Mouse (Mus musculus): ENCODE data around the gene Pnliprp2. TPM values are rescaled to one million over a fixed set of nuclear protein-coding genes. Genes with fewer than 3 reads are reported as not detected.
A peak's percentile ranks its signal among the peaks of the same experiment; 100 is the strongest.

Pnliprp2 gene
- polyA plus RNA-seq, 1 experiment from 2014 or later = 0.11 TPM

- H3K4me3 ChIP-seq (ENCODE audit: low read depth, low read length) = no peak overlapping the region
- 77% methylated on average over 5 of the region's 5 CpGs for WGBS
These were observed 16.9 kb downstream of the Pnliprp2 start for GRCm38 (mm10) chr19:58776461-58776860.

DNA sequence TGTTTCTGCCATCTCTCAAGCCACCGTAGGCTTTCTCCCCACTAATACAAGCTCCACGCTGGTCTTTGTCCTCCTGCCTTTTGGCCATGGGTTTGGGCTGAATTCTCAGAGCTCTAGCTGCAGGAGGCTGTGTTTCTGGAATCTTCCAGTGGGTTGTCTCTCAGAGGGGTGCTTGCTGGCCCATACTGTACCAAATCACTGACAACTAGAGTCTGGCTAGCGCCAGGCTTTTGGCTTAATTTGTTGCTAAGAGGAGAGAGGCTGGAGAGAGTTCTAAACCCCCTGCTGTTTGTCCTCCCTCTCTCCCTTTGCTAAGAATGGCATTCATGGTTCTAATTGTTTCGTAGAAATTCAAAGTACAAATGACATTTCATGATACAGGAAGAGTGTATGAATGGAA, 22.0 kb downstream of the Pnliprp2 start:
- no peak overlapping the region for H3K9ac ChIP-seq (ENCODE audit: low read depth, low read length)
- no peak for ATAC-seq (ENCODE audit: low FRiP score)
- no peaks in the 10 kb centered on the region for H3K36me3 ChIP-seq (ENCODE audit: control insufficient read depth, insufficient read depth, low read length)
- H3K27me3 ChIP-seq (ENCODE audit: control insufficient read depth, insufficient read depth, low read length) = no peaks in the 10 kb centered on the region
- no peak overlapping the region for H3K4me3 ChIP-seq (ENCODE audit: low read depth, low read length)
- no peaks in the 10 kb centered on the region; the same call in 1 of the 2 replicates for H3K4me1 ChIP-seq (replicated peaks; ENCODE audit: control insufficient read depth, insufficient read depth, low read length)
- 41% methylated on average over 4 of the region's 4 CpGs for WGBS
- H3K27ac ChIP-seq (ENCODE audit: low read depth, low read length) = no peak overlapping the region
- no peak overlapping the region for H3K4me2 ChIP-seq (replicated peaks; ENCODE audit: low read depth, low read length)
- no peaks in the 10 kb centered on the region for H3K9me3 ChIP-seq (ENCODE audit: control insufficient read depth, low read length)
- DNase-seq (ENCODE audit: low spot score) = no peak

More at GRCm38 (mm10) chr19:58776461-58776860, 16.9 kb downstream of the Pnliprp2 start:
- Histone ChIP-seq H3K36me3 (ENCODE audit: control insufficient read depth, insufficient read depth, low read length) (no peaks in the 10 kb centered on the region), H3K27me3 (ENCODE audit: control insufficient read depth, insufficient read depth, low read length) (no peaks in the 10 kb centered on the region), H3K9me3 (ENCODE audit: control insufficient read depth, low read length) (no peaks in the 10 kb centered on the region), H3K27ac (ENCODE audit: low read depth, low read length) (no peak overlapping the region), H3K4me1 (replicated peaks; ENCODE audit: control insufficient read depth, insufficient read depth, low read length) (no peaks in the 10 kb centered on the region; the same call in 1 of the 2 replicates), H3K4me2 (replicated peaks; ENCODE audit: low read depth, low read length) (no peak overlapping the region), H3K9ac (ENCODE audit: low read depth, low read length) (no peak overlapping the region)
- ATAC-seq (ENCODE audit: low FRiP score) (no peak), DNase-seq (ENCODE audit: low spot score) (no peak)

DNA sequence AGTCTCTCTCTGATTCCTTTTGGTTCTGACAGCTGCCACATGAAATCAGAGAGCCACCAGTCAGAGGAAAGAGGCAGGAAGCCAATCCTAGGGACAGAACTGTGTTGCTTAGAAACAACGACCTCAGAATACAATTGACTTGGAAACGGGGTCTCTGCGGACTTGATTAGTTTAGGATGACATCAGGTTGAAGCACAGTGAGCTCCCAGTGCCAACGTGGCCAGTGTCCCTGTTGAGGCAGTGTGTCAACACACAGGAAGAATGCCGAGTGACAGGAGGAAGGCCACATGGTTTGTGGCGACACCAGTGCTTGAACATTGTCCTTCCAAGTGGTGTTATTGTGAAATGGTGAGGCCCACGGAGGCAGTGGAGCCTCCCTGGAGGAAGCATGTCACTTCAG, 24.4 kb downstream of the Pnliprp2 start:
- ATAC-seq (ENCODE audit: low FRiP score) = 0 out of 2 replicates have a peak, but pooled peaks have one; percentile 45
- Histone ChIP-seq H3K9ac (ENCODE audit: low read depth, low read length) (no peak overlapping the region), H3K27me3 (ENCODE audit: control insufficient read depth, insufficient read depth, low read length) (no peaks in the 10 kb centered on the region), H3K4me3 (ENCODE audit: low read depth, low read length) (no peak overlapping the region), H3K4me2 (replicated peaks; ENCODE audit: low read depth, low read length) (no peak overlapping the region), H3K4me1 (replicated peaks; ENCODE audit: control insufficient read depth, insufficient read depth, low read length) (no peaks in the 10 kb centered on the region; the same call in 1 of the 2 replicates), H3K9me3 (ENCODE audit: control insufficient read depth, low read length) (no peaks in the 10 kb centered on the region), H3K27ac (ENCODE audit: low read depth, low read length) (no peak overlapping the region), H3K36me3 (ENCODE audit: control insufficient read depth, insufficient read depth, low read length) (no peaks in the 10 kb centered on the region)
- whole genome bisulfite sequencing = 38% methylated on average over 7 of the region's 7 CpGs
- DNase-seq (ENCODE audit: low spot score) = peak; percentile 33

GRCm38 (mm10) chr19:58789194-58789593, 29.7 kb downstream of the Pnliprp2 start:
- 85% methylated on average over 11 of the region's 11 CpGs for WGBS
- Histone ChIP-seq H3K36me3 (ENCODE audit: control insufficient read depth, insufficient read depth, low read length) (no peaks in the 10 kb centered on the region), H3K4me1 (replicated peaks; ENCODE audit: control insufficient read depth, insufficient read depth, low read length) (no peaks in the 10 kb centered on the region), H3K9me3 (ENCODE audit: control insufficient read depth, low read length) (no peaks in the 10 kb centered on the region), H3K27me3 (ENCODE audit: control insufficient read depth, insufficient read depth, low read length) (no peaks in the 10 kb centered on the region), H3K9ac (ENCODE audit: low read depth, low read length) (no peak overlapping the region), H3K4me3 (ENCODE audit: low read depth, low read length) (no peak overlapping the region), H3K4me2 (replicated peaks; ENCODE audit: low read depth, low read length) (no peak overlapping the region), H3K27ac (ENCODE audit: low read depth, low read length) (no peak overlapping the region)
- no peak for ATAC-seq (ENCODE audit: low FRiP score)
- no peak for DNase-seq (ENCODE audit: low spot score)

DNA sequence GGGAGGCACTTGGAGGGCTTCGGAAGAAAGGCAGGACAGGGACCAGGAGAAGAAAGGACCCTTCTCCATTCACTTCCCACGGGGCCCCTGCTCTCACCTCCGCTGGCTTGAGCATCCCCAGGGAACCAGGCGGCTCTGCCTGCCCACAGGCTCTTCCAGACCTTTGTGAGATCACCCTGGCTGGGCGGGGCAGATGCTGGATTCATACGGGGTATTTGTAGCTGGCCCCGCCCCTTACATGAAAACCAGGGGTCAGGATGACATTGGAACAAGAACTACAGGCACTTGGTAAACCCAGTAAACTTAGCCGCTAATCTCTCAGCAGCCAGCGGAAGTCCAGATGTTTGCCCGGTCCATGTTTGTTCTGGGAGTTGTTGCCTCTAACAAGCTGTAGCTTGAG, 34.8 kb downstream of the Pnliprp2 start, which contains the start of gene 1700019N19Rik:
Gene 1700019N19Rik, minus strand, starts transcription at position 178 of the 400 bp plus-strand sequence.
- DNase-seq (ENCODE audit: low spot score) = no peak
- H3K4me2 ChIP-seq (replicated peaks; ENCODE audit: low read depth, low read length) = no peak within 1 kb of the TSS
- no peak within 1 kb of the TSS for H3K27ac ChIP-seq (ENCODE audit: low read depth, low read length)
- H3K4me1 ChIP-seq (replicated peaks; ENCODE audit: control insufficient read depth, insufficient read depth, low read length) = no peaks in the 10 kb centered on the region
- 43% methylated on average over 10 of the region's 10 CpGs for WGBS
- H3K9me3 ChIP-seq (ENCODE audit: control insufficient read depth, low read length) = no peaks in the 10 kb centered on the region
- H3K9ac ChIP-seq (ENCODE audit: low read depth, low read length) = no peak within 1 kb of the TSS
- no peak for ATAC-seq (ENCODE audit: low FRiP score)
- H3K27me3 ChIP-seq (ENCODE audit: control insufficient read depth, insufficient read depth, low read length) = no peaks in the 10 kb centered on the region
- H3K36me3 ChIP-seq (ENCODE audit: control insufficient read depth, insufficient read depth, low read length) = no peaks in the 10 kb centered on the region
- no peak within 1 kb of the TSS for H3K4me3 ChIP-seq (ENCODE audit: low read depth, low read length)

GRCm38 (mm10) chr19:58795114-58795669, 35.7 kb downstream of the Pnliprp2 start:
- H3K4me1 ChIP-seq (replicated peaks; ENCODE audit: control insufficient read depth, insufficient read depth, low read length) = no peaks in the 10 kb centered on the region
- DNase-seq (ENCODE audit: low spot score) (no peak), ATAC-seq (ENCODE audit: low FRiP score) (no peak)
- no peaks in the 10 kb centered on the region for H3K36me3 ChIP-seq (ENCODE audit: control insufficient read depth, insufficient read depth, low read length)
- no peaks in the 10 kb centered on the region for H3K9me3 ChIP-seq (ENCODE audit: control insufficient read depth, low read length)
- no peak overlapping the region for H3K27ac ChIP-seq (ENCODE audit: low read depth, low read length)
- H3K9ac ChIP-seq (ENCODE audit: low read depth, low read length) = no peak overlapping the region
- WGBS = 82% methylated on average over 12 of the region's 12 CpGs
- H3K4me3 ChIP-seq (ENCODE audit: low read depth, low read length) = no peak overlapping the region
- H3K4me2 ChIP-seq (replicated peaks; ENCODE audit: low read depth, low read length) = no peak overlapping the region
- no peaks in the 10 kb centered on the region for H3K27me3 ChIP-seq (ENCODE audit: control insufficient read depth, insufficient read depth, low read length)

- WGBS = 89% methylated on average over 9 of the region's 9 CpGs
- H3K27ac ChIP-seq (ENCODE audit: low read depth, low read length) = no peak overlapping the region
- no peak overlapping the region for H3K4me3 ChIP-seq (ENCODE audit: low read depth, low read length)
- no peaks in the 10 kb centered on the region for H3K4me1 ChIP-seq (replicated peaks; ENCODE audit: control insufficient read depth, insufficient read depth, low read length)
- H3K36me3 ChIP-seq (ENCODE audit: control insufficient read depth, insufficient read depth, low read length) = no peaks in the 10 kb centered on the region
- DNase-seq (ENCODE audit: low spot score) (no peak), ATAC-seq (ENCODE audit: low FRiP score) (no peak)
- H3K9ac ChIP-seq (ENCODE audit: low read depth, low read length) = no peak overlapping the region
- H3K27me3 ChIP-seq (ENCODE audit: control insufficient read depth, insufficient read depth, low read length) = no peaks in the 10 kb centered on the region
- no peaks in the 10 kb centered on the region for H3K9me3 ChIP-seq (ENCODE audit: control insufficient read depth, low read length)
- H3K4me2 ChIP-seq (replicated peaks; ENCODE audit: low read depth, low read length) = no peak overlapping the region
These were observed 45.8 kb downstream of the Pnliprp2 start for GRCm38 (mm10) chr19:58805191-58805779.

DNA sequence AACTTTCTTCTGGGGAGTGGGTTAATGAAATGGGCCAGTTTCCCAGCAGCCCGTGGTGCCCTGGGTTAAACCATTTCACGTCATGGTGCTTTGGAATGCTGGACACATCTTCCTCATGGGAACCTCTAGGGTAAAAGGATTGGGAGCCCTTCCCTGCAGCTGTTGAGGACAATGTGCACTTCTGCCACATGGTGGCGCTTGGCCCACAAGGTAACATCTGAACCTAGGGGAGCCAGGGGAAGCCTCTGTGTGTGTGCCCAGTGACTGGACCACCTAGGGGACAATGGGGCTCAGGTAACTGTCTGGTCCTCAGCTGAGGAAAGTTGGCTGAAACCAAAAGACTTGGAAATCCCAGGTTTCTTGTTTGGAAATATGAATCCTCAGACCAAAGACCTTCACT, 46.8 kb downstream of the Pnliprp2 start:
- Histone ChIP-seq H3K36me3 (ENCODE audit: control insufficient read depth, insufficient read depth, low read length) (no peaks in the 10 kb centered on the region), H3K4me3 (ENCODE audit: low read depth, low read length) (no peak overlapping the region), H3K4me2 (replicated peaks; ENCODE audit: low read depth, low read length) (no peak overlapping the region), H3K27ac (ENCODE audit: low read depth, low read length) (no peak overlapping the region), H3K27me3 (ENCODE audit: control insufficient read depth, insufficient read depth, low read length) (no peaks in the 10 kb centered on the region), H3K9ac (ENCODE audit: low read depth, low read length) (no peak overlapping the region), H3K4me1 (replicated peaks; ENCODE audit: control insufficient read depth, insufficient read depth, low read length) (no peaks in the 10 kb centered on the region), H3K9me3 (ENCODE audit: control insufficient read depth, low read length) (no peaks in the 10 kb centered on the region)
- WGBS = 1% methylated on average over 3 of the region's 3 CpGs
- peak; percentile 85 for DNase-seq (ENCODE audit: low spot score)
- ATAC-seq (ENCODE audit: low FRiP score) = no peak

DNA sequence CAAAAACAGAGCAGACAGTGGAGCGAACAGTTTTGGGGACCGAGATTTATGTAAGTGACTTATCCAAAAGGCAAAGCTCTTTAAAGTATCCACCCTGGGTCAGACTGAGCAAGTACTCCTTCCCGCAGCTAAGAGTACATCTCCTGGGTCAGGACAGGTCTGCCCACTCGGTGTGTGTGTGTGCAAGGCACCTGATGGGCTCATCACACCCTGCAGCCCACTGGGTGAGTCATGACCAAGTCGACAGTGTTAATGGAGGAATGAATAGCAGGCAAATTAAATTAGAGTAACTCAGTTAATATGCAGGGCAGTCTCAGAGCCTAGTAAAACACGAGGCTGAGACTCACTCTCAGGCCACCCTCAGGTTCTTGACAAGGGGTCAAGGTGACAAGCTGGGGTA, 49.3 kb downstream of the Pnliprp2 start:
- no peak for DNase-seq (ENCODE audit: low spot score)
- ATAC-seq (ENCODE audit: low FRiP score) = no peak
- H3K9me3 ChIP-seq (ENCODE audit: control insufficient read depth, low read length) = no peaks in the 10 kb centered on the region
- H3K27me3 ChIP-seq (ENCODE audit: control insufficient read depth, insufficient read depth, low read length) = no peaks in the 10 kb centered on the region
- H3K4me3 ChIP-seq (ENCODE audit: low read depth, low read length) = no peak overlapping the region
- no peak overlapping the region for H3K9ac ChIP-seq (ENCODE audit: low read depth, low read length)
- H3K4me2 ChIP-seq (replicated peaks; ENCODE audit: low read depth, low read length) = no peak overlapping the region
- no peaks in the 10 kb centered on the region for H3K36me3 ChIP-seq (ENCODE audit: control insufficient read depth, insufficient read depth, low read length)
- no peak overlapping the region for H3K27ac ChIP-seq (ENCODE audit: low read depth, low read length)
- 84% methylated on average over 6 of the region's 6 CpGs for WGBS
- no peaks in the 10 kb centered on the region for H3K4me1 ChIP-seq (replicated peaks; ENCODE audit: control insufficient read depth, insufficient read depth, low read length)
